Mouse (Mus musculus): ENCODE results near the gene Sorcs2. TPM values are rescaled to one million over a fixed set of nuclear protein-coding genes. Genes with fewer than 3 reads are reported as not detected.
A peak's percentile ranks its signal among the peaks of the same experiment; 100 is the strongest.

Gene Sorcs2
- polyA plus RNA-seq, 1 experiment = 19.3 TPM

DNA sequence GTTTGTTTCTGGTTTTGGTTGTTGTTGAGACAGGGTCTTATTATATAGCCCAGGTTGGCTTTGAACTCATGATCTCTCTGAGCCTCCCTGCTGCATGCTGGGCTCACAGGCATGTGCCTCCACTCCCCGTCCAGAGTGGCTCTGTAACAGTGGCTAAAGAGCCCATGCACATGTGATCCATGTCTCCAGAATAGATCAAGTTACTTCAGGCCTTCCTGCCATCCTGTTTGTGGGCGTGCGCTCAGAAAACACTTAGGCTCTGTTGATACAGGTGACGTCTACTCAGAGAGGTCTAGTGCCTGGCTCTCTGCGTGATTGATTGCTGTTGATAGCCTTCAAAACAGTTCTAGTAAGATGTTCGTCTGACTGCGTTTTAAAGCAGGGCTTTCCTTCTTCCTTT lies 425.2 kb downstream of the Sorcs2 start:
- DNase-seq = no peak
- TF ChIP-seq CTCF (IDR thresholded peaks at IDR 0.05; ENCODE audit: insufficient read depth, low read length) (no peak), POLR2A (IDR thresholded peaks at IDR 0.05; ENCODE audit: borderline replicate concordance, extremely low read depth, low read depth, low read length) (no peak)
- 69% methylated on average over 7 of the region's 7 CpGs for WGBS
- H3K4me1 ChIP-seq (ENCODE audit: control insufficient read depth, insufficient read depth, low read length) = peaks cover 6% of the 10 kb centered on the region
- H3K4me3 ChIP-seq (replicated peaks; ENCODE audit: extremely low read depth, low read depth, low read length) = no peak overlapping the region

DNA sequence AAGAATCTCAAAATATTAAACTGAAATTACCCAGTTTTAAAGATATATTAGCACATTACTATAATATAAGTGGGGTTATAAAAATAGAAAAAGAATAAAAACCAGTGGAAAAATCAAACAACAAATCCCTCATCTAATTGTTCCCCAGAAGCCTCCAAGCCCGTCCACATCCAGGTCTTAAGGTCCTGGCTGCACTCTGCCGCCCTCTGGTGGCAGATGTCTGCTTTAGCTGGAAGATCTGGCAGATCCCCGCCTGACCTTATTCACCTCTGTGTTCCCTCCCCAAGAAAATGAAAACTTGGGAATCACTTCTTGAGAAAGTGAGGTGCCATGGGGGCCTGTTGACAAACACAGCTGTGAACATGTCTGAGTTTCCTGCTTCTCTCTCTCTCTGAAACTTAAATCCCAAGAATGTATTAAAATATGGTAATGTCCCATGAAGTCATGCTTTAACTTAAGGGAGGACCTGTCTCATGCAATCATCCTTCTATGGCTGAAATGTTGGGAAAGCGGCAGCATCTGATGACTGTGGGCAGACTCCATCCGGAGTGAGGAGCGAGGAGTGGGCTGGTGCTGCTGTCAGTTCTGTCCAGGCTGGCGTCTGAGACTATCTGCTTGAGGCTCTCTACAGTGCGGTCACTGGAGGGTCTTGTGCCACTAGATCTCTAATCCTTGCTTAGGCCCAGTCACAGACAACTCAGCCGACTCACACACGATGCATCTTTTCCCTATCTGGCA lies 425.9 kb downstream of the Sorcs2 start:
- 64% methylated on average over 10 of the region's 10 CpGs for WGBS
- peaks cover 6% of the 10 kb centered on the region for H3K4me1 ChIP-seq (ENCODE audit: control insufficient read depth, insufficient read depth, low read length)
- DNase-seq = peak; percentile 67

GRCm38 (mm10) chr5:35970380-35971105 lies 427.4 kb downstream of the Sorcs2 start:
- Histone ChIP-seq H3K4me1 (ENCODE audit: control insufficient read depth, insufficient read depth, low read length) (peaks cover 6% of the 10 kb centered on the region), H3K4me3 (replicated peaks; ENCODE audit: extremely low read depth, low read depth, low read length) (no peak overlapping the region)
- no peak for TF ChIP-seq POLR2A (IDR thresholded peaks at IDR 0.05; ENCODE audit: borderline replicate concordance, extremely low read depth, low read depth, low read length)
- TF ChIP-seq CTCF (IDR thresholded peaks at IDR 0.05; ENCODE audit: insufficient read depth, low read length) = no peak
- WGBS = 63% methylated on average over 12 of the region's 12 CpGs
- DNase-seq = peak; percentile 17

More for the DNA sequence above, 425.9 kb downstream of the Sorcs2 start:
- no peak overlapping the region for H3K4me3 ChIP-seq (replicated peaks; ENCODE audit: extremely low read depth, low read depth, low read length)
- peak; percentile 90 for TF ChIP-seq CTCF (IDR thresholded peaks at IDR 0.05; ENCODE audit: insufficient read depth, low read length)
- TF ChIP-seq POLR2A (IDR thresholded peaks at IDR 0.05; ENCODE audit: borderline replicate concordance, extremely low read depth, low read depth, low read length) = no peak

DNA sequence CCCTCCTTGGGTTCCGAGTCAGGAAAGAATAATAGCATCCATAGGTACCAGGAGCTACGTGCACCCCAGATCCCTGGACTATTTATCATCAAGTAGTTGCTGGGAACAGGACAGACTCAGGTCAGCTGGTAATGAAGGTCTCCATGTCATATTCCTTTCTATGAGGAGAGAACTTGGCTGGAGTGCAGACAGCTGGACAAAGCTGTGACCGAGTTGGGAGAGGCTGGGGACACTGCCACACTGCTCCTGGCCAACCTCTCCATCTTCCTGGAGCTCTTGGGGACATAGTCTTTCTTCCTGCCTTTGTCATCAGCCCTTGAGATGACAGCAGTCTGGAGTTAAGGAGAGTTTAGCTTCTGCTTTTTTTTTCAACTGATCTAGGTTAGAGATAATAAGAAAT lies 428.1 kb downstream of the Sorcs2 start:
- TF ChIP-seq POLR2A (IDR thresholded peaks at IDR 0.05; ENCODE audit: borderline replicate concordance, extremely low read depth, low read depth, low read length) (no peak), CTCF (IDR thresholded peaks at IDR 0.05; ENCODE audit: insufficient read depth, low read length) (no peak)
- WGBS = 61% methylated on average over 3 of the region's 3 CpGs
- Histone ChIP-seq H3K4me1 (ENCODE audit: control insufficient read depth, insufficient read depth, low read length) (peaks cover 6% of the 10 kb centered on the region), H3K4me3 (replicated peaks; ENCODE audit: extremely low read depth, low read depth, low read length) (no peak overlapping the region)
- no peak for DNase-seq

Other genes with a start within 250 kb of the Sorcs2 start
- gene Psapl1, start 194.1 kb downstream of the Sorcs2 start, polyA plus RNA-seq (2012; rRNA removed) = 0.11 and 25.6 TPM in 2 replicates
- 7.0 and 9.1 TPM in 2 replicates for gene Grpel1, start 66.9 kb upstream of the Sorcs2 start, polyA plus RNA-seq (2012; rRNA removed)
- 13.4 and 13.9 TPM in 2 replicates for gene Tada2b, start 86.1 kb upstream of the Sorcs2 start, polyA plus RNA-seq (2012; rRNA removed)
- 0.37 and 0.82 TPM in 2 replicates for gene Ccdc96, start 86.4 kb upstream of the Sorcs2 start, polyA plus RNA-seq (2012; rRNA removed)
- 19.2 and 30.2 TPM in 2 replicates for gene Tbc1d14, start 195.1 kb upstream of the Sorcs2 start, polyA plus RNA-seq (2012; rRNA removed)

Data from lung, adult 2 months (tissue).